In genomic region chr7:67740382-67740781, GRCm38 (mm10) we compare ENCODE assay signal across 17 mouse cellular contexts. TPM values are rescaled to one million over a fixed set of nuclear protein-coding genes. Genes with fewer than 3 reads are reported as not detected.
DNase-seq lines count a peak whose midpoint lies in the region; ATAC-seq and TF ChIP-seq lines count a peak whose summit lies in the region.
"Had no signal": no experiment of that assay in that cellular context is flagged by ENCODE, and none has a peak within 500 bp of the region (broad histone marks: within the 10 kb centered on the region; RNA-seq: fewer than 3 reads in every experiment).

No protein-coding gene starts in this region.

- H3K27ac ChIP-seq in gastrocnemius, adult 2 months: peak overlapping the region; percentile 97
- no peak overlapping the region for H3K27ac ChIP-seq in liver, adult 2 months (replicated peaks; ENCODE audit: insufficient read depth, low read depth, low read length)
- no peak overlapping the region for H3K27ac ChIP-seq in liver, embryonic 12.5 days
- peak overlapping the region; percentile 82 for H3K27ac ChIP-seq in embryonic fibroblast, embryonic 13.5 days (ENCODE audit: insufficient read depth, low read length)
- H3K27ac ChIP-seq: forebrain, embryonic 13.5 days; midbrain, embryonic 10.5 days had no signal

- WGBS in liver, adult 2 months: 69% methylated on average over 4 of the region's 4 CpGs
- WGBS in liver, embryonic 12.5 days (ENCODE audit: insufficient replicate concordance): 79% methylated on average over 4 of the region's 4 CpGs

- no peak overlapping the region for H3ac ChIP-seq in myocyte (ENCODE audit: control insufficient read depth, insufficient read length)

- ATAC-seq in liver, embryonic 12.5 days: no peak
- ATAC-seq: forebrain, embryonic 13.5 days; inflammation-experienced regulatory T-cells, adult 6 months had no signal

- H3K9me3 ChIP-seq in liver, embryonic 12.5 days (replicated peaks): no peaks in the 10 kb centered on the region
- H3K9me3 ChIP-seq: forebrain, embryonic 13.5 days had no signal

- H3K4me3 ChIP-seq in gastrocnemius, adult 2 months: peak overlapping the region; percentile 55
- H3K4me3 ChIP-seq in liver, adult 2 months (ENCODE audit: insufficient read depth, low read depth, low read length): no peak overlapping the region
- H3K4me3 ChIP-seq in liver, embryonic 12.5 days: no peak overlapping the region
- no peak overlapping the region for H3K4me3 ChIP-seq in embryonic fibroblast, embryonic 13.5 days (ENCODE audit: insufficient read depth, low read length)
- no peak overlapping the region for H3K4me3 ChIP-seq in myocyte
- H3K4me3 ChIP-seq: forebrain, embryonic 13.5 days; midbrain, embryonic 10.5 days had no signal

- intact Hi-C loops in gastrocnemius, adult 2 months (cut with DNase I): no loop called here

- H3K36me3 ChIP-seq in liver, adult 2 months (ENCODE audit: control insufficient read depth, insufficient read depth, low read length): no peaks in the 10 kb centered on the region
- H3K36me3 ChIP-seq in liver, embryonic 12.5 days: no peaks in the 10 kb centered on the region
- H3K36me3 ChIP-seq in myocyte (ENCODE audit: control insufficient read depth, insufficient read depth): no peaks in the 10 kb centered on the region

- no peaks in the 10 kb centered on the region for H3K27me3 ChIP-seq in liver, adult 2 months (ENCODE audit: control insufficient read depth, insufficient read depth, low read length)
- no peaks in the 10 kb centered on the region for H3K27me3 ChIP-seq in liver, embryonic 12.5 days (replicated peaks)
- no peaks in the 10 kb centered on the region for H3K27me3 ChIP-seq in myocyte (ENCODE audit: control insufficient read depth, insufficient read depth, insufficient read length)
- H3K27me3 ChIP-seq: forebrain, embryonic 13.5 days had no signal

- TF ChIP-seq CTCF in gastrocnemius, adult 2 months (IDR thresholded peaks at IDR 0.05): no peak
- TF ChIP-seq CTCF in liver, adult 2 months (IDR thresholded peaks at IDR 0.05; ENCODE audit: low read depth, low read length): no peak
- TF ChIP-seq CTCF in embryonic fibroblast, embryonic 13.5 days (IDR thresholded peaks at IDR 0.05; ENCODE audit: borderline replicate concordance, insufficient read depth, low read length): no peak

- no peak overlapping the region for H3K4me2 ChIP-seq in liver, embryonic 12.5 days
- H3K4me2 ChIP-seq in myocyte (ENCODE audit: low read depth): peak overlapping the region; percentile 73
- H3K4me2 ChIP-seq: forebrain, embryonic 13.5 days had no signal

- no peak for TF ChIP-seq POLR2A in liver, adult 2 months (IDR thresholded peaks at IDR 0.05; ENCODE audit: extremely low read depth, insufficient read depth, low read length)
- no peak for TF ChIP-seq POLR2A in embryonic fibroblast, embryonic 13.5 days (IDR thresholded peaks at IDR 0.05; ENCODE audit: low read depth, low read length)
- TF ChIP-seq POLR2A in myocyte (IDR thresholded peaks at IDR 0.05; ENCODE audit: insufficient read length, low read depth): no peak

- peaks cover 4% of the 10 kb centered on the region; the same call in 1 of the 2 replicates for H3K4me1 ChIP-seq in liver, adult 2 months (ENCODE audit: control insufficient read depth, insufficient read depth, low read length)
- H3K4me1 ChIP-seq in liver, embryonic 12.5 days: 0 out of 2 replicates have a peak, but pooled peaks cover 5% of the 10 kb centered on the region
- H3K4me1 ChIP-seq in embryonic fibroblast, embryonic 13.5 days (ENCODE audit: control insufficient read depth, insufficient read depth, low read length): peaks cover 18% of the 10 kb centered on the region
- H3K4me1 ChIP-seq: midbrain, embryonic 10.5 days had no signal

- peak; percentile 71 for DNase-seq in gastrocnemius, adult 2 months
- DNase-seq in gastrocnemius, postnatal 10 days: no peak
- peak; percentile 13 for DNase-seq in liver, adult 2 months (ENCODE audit: extremely low read depth, low read depth, low spot score)
- DNase-seq in layer of hippocampus, adult 9-11 months: no peak
- no peak for DNase-seq in B cell, adult 2 months
- DNase-seq: cerebellum, adult 11 months; heart, postnatal 4 days; kidney, postnatal 10 days; left cerebral cortex, postnatal 4 days; lung, postnatal 10 days; thymus, postnatal 14 days had no signal

- no peak overlapping the region for H3K9ac ChIP-seq in liver, adult 2 months (ENCODE audit: low read depth, low read length)
- H3K9ac ChIP-seq in liver, embryonic 12.5 days: no peak overlapping the region
- H3K9ac ChIP-seq: forebrain, embryonic 13.5 days had no signal

- no peaks in the 10 kb centered on the region for H3K79me2 ChIP-seq in liver, adult 2 months (ENCODE audit: control insufficient read depth, insufficient read depth, low read length)
- H3K79me2 ChIP-seq in myocyte (ENCODE audit: control insufficient read depth, insufficient read depth): no peaks in the 10 kb centered on the region

TF ChIP-seq in myocyte, 11 proteins besides CTCF, POLR2A, EP300 and RAD21:
- TF ChIP-seq TCF12 (IDR thresholded peaks at IDR 0.05; ENCODE audit: insufficient read depth, poor library complexity, severe bottlenecking) (no peak), SRF (IDR thresholded peaks at IDR 0.05; ENCODE audit: control insufficient read depth, insufficient read length, low read depth) (no peak), E2F4 (IDR thresholded peaks at IDR 0.05; ENCODE audit: insufficient read depth) (no peak), REST (IDR thresholded peaks at IDR 0.05; ENCODE audit: insufficient read depth, insufficient read length) (no peak), MYOG (IDR thresholded peaks at IDR 0.05; ENCODE audit: control insufficient read depth in 1 of 3, insufficient read depth in 1 of 3, insufficient read length in 2 of 3, low read depth in 2 of 3) (no peak), MAX (IDR thresholded peaks at IDR 0.05; ENCODE audit: low read depth) (no peak), USF1 (IDR thresholded peaks at IDR 0.05; ENCODE audit: low read depth) (no peak), TCF3 (IDR thresholded peaks at IDR 0.05; ENCODE audit: insufficient read length, low read depth) (no peak), POLR2AphosphoS2 (IDR thresholded peaks at IDR 0.05; ENCODE audit: insufficient read length, low read depth) (no peak), MYOD1 (IDR thresholded peaks at IDR 0.05; ENCODE audit: control insufficient read depth in 1 of 3, insufficient read length in 2 of 3, low read depth in 2 of 3) (no peak), CEBPB (IDR thresholded peaks at IDR 0.05; ENCODE audit: insufficient read depth, poor library complexity, severe bottlenecking) (no peak)

RNA-seq across cellular contexts. Expression of gene Synm, which starts 19.2 kb away (rescaled TPM):
- 100 to 1,000 TPM; 235 to 336 TPM for total RNA-seq in gastrocnemius, adult 2 months (2021)
- total RNA-seq in gastrocnemius, postnatal 10 days (2021): 10 to 100 TPM; 78.3 to 80.3 TPM
- 0.37 and 0.40 TPM in 2 replicates for total RNA-seq in liver, adult 2 months (2014; rRNA removed)
- 0.07 and 0.12 TPM in 2 replicates for polyA plus RNA-seq in liver, adult 2 months (2012; rRNA removed)
- 0.13 and 0.17 TPM in 2 replicates for polyA plus RNA-seq in liver, embryonic 12.5 days (2016; fragmentation: Nextera tagmentation; extraction: Ambion mirVana)
- 3.1 and 4.4 TPM in 2 replicates for polyA plus RNA-seq in embryonic fibroblast, embryonic 13.5 days (2011; ENCODE audit: insufficient read length, low read depth, missing spikeins)
- 0.46 TPM for polyA plus RNA-seq in myocyte (2012; fragmentation: generic; extraction: Trizol)
- polyA plus RNA-seq: inflammation-experienced regulatory T-cells, adult 6 months had no signal

Comparison
In these comparisons a context has a peak if more than half of its experiments do, and no peak if none do; other contexts are left out.
1. DNase-seq: peak in gastrocnemius, adult 2 months (single experiment) and liver, adult 2 months (single experiment); none in gastrocnemius, postnatal 10 days (single experiment), layer of hippocampus, adult 9-11 months (single experiment) and B cell, adult 2 months (0 of 2).
2. H3K27ac ChIP-seq: peak in gastrocnemius, adult 2 months (single experiment) and embryonic fibroblast, embryonic 13.5 days (single experiment); none in liver, adult 2 months (single experiment) and liver, embryonic 12.5 days (single experiment).